Mouse (Mus musculus): ENCODE data around the gene Gm45808. TPM values are rescaled to one million over a fixed set of nuclear protein-coding genes. Genes with fewer than 3 reads are reported as not detected.

Gm45808 gene
- total and polyA plus RNA-seq, 2 experiments from 2014 or later, result not detected

DNA sequence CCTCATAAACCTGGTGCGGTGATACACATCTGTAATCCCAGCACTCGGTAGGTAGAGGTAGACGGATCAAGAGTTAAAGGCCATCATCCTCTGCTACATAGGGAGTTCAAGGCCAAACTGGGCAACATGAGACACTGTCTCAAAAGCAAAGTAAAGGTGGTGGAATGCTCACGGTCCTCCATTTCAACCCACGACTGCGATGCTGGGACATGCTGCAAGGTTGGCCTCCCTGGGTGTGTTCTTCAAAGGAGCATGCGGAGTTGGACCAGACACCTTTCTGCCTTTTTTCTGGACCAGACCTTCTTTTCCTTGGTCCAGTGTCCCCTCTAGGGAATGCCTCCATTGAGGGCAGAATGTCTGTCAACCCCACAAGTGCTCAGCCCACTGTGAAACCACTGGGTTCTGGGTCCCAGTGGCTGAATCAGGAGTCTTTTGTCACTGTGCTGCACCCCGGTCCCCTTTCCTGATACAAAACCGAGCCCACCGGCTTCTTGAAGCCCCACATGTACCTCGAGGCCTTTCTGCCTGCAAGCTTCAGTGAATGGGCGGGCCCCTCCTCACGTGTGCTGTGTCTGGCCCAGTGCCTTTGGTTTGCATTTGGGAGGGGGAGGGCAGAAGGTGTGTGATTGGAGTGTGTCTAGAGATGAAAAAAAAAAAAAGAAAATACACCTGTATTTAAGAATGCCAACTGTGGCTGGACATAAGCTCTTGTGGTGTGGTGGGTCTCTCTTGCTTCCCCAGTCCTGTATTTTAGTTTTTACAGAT is 30.5 kb downstream of the Gm45808 start:
- no peak overlapping the region for H3K27ac ChIP-seq
- DNase-seq (ENCODE audit: low spot score) (no peak), ATAC-seq (no peak)
- H3K4me3 ChIP-seq (ENCODE audit: low read length), result no peak overlapping the region
- peaks cover 18% of the 10 kb centered on the region for H3K4me1 ChIP-seq (ENCODE audit: insufficient read depth, low read length)
- no peak for TF ChIP-seq CTCF (IDR thresholded peaks at IDR 0.05; ENCODE audit: low read depth)
- no peaks in the 10 kb centered on the region for H3K9me3 ChIP-seq (ENCODE audit: low read length)
- WGBS, result 77% methylated on average over 13 of the region's 13 CpGs
- H3K9ac ChIP-seq (replicated peaks; ENCODE audit: low read length), result no peak overlapping the region
- no peaks in the 10 kb centered on the region for H3K27me3 ChIP-seq (ENCODE audit: insufficient read depth, low read length)
- peaks cover 24% of the 10 kb centered on the region for H3K36me3 ChIP-seq (ENCODE audit: insufficient read depth, low read length)
- no peak overlapping the region for H3K4me2 ChIP-seq (ENCODE audit: low read depth, low read length)

DNA sequence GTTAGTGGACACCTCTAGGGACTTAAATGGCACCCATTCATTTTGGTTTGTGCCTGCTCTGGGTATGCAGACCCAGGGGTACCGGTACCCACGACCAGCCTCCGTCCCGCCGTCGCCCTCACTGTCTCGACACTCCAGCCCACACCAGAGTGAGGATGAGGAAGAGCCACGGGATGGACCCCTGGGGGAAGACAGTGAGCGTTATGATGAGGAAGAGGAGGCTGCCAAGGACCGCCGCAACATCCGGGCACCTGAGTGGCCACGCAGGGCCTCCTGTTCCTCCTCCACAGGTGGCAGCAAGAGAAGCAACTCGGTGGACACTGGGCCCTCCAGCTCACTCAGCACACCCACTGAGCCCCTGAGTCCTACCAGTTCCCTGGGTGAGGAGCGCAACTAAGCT is 31.6 kb downstream of the Gm45808 start:
- no peaks in the 10 kb centered on the region for H3K27me3 ChIP-seq (ENCODE audit: insufficient read depth, low read length)
- WGBS, result 93% methylated on average over 15 of the region's 15 CpGs
- DNase-seq (ENCODE audit: low spot score) (no peak), ATAC-seq (no peak)
- H3K36me3 ChIP-seq (ENCODE audit: insufficient read depth, low read length), result peaks cover 24% of the 10 kb centered on the region
- peaks cover 10% of the 10 kb centered on the region for H3K4me1 ChIP-seq (ENCODE audit: insufficient read depth, low read length)
- H3K27ac ChIP-seq, result no peak overlapping the region
- H3K4me3 ChIP-seq (ENCODE audit: low read length), result no peak overlapping the region
- no peaks in the 10 kb centered on the region for H3K9me3 ChIP-seq (ENCODE audit: low read length)
- no peak for TF ChIP-seq CTCF (IDR thresholded peaks at IDR 0.05; ENCODE audit: low read depth)
- H3K4me2 ChIP-seq (ENCODE audit: low read depth, low read length), result no peak overlapping the region
- H3K9ac ChIP-seq (replicated peaks; ENCODE audit: low read length), result no peak overlapping the region

DNA sequence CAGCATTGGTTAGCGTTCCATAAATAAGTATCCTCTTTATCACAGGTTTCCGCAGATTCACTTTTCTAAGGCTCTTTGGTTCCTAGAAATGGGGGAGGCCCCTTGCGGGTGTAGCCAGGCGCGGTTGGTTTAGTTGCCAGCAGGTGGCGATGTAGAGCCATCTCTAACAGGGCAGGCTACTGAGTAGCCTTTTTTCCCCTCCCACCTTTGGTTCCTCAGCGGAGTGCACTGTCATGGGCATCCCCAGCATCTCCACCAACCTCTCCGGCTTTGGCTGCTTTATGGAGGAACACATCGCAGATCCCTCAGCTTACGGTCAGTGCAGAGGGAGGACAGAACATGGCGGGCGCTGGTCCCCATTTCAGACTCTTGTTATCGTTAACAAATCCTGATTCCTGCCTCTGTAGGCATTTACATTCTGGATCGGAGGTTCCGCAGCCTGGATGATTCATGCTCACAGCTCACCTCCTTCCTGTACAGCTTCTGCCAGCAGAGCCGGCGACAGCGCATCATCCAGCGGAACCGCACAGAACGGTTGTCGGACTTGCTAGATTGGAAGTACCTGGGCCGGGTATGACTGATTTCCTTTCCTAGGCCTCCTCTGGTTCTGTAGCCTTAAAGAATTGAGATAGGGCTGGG is 35.1 kb downstream of the Gm45808 start:
- peak; percentile 88 for TF ChIP-seq CTCF (IDR thresholded peaks at IDR 0.05; ENCODE audit: low read depth)
- no peaks in the 10 kb centered on the region for H3K4me1 ChIP-seq (ENCODE audit: insufficient read depth, low read length)
- H3K4me2 ChIP-seq (ENCODE audit: low read depth, low read length), result no peak overlapping the region
- H3K9me3 ChIP-seq (ENCODE audit: low read length), result no peaks in the 10 kb centered on the region
- H3K9ac ChIP-seq (replicated peaks; ENCODE audit: low read length), result no peak overlapping the region
- 0 out of 2 replicates have a peak overlapping the region, but pooled peaks have one; percentile 6 for H3K4me3 ChIP-seq (ENCODE audit: low read length)
- no peaks in the 10 kb centered on the region for H3K27me3 ChIP-seq (ENCODE audit: insufficient read depth, low read length)
- ATAC-seq, result peak; percentile 79
- H3K36me3 ChIP-seq (ENCODE audit: insufficient read depth, low read length), result peaks cover 32% of the 10 kb centered on the region
- DNase-seq (ENCODE audit: low spot score), result peak; percentile 87
- WGBS, result 56% methylated on average over 23 of the region's 23 CpGs
- H3K27ac ChIP-seq, result peak overlapping the region; percentile 45; the same call in 1 of the 2 replicates

DNA sequence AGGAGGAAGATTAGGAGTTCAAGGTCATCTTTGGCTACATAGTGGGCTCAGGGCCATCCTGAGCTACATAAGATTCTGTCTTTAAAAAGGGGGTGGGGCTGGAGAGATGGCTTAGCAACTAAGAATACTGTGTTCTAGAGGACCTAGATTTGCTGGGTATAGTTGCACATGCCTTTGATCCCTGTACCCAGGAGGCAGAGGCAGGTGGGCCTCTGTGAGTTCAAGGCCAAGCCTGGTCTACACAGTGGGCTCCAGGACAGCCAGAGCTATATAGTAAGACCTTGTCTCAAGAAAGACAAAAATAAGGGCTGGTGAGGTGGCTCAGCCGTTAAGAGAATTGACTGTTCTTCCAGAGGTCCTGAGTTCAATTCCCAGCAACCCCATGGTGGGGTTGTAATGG is 36.6 kb downstream of the Gm45808 start:
- H3K4me1 ChIP-seq (ENCODE audit: insufficient read depth, low read length), result no peaks in the 10 kb centered on the region
- TF ChIP-seq CTCF (IDR thresholded peaks at IDR 0.05; ENCODE audit: low read depth), result no peak
- 100% methylated on average over 1 of the region's 1 CpGs for WGBS
- H3K27ac ChIP-seq, result no peak overlapping the region
- no peaks in the 10 kb centered on the region for H3K9me3 ChIP-seq (ENCODE audit: low read length)
- H3K4me2 ChIP-seq (ENCODE audit: low read depth, low read length), result no peak overlapping the region
- no peaks in the 10 kb centered on the region for H3K27me3 ChIP-seq (ENCODE audit: insufficient read depth, low read length)
- no peak overlapping the region for H3K4me3 ChIP-seq (ENCODE audit: low read length)
- no peak overlapping the region for H3K9ac ChIP-seq (replicated peaks; ENCODE audit: low read length)
- no peak for ATAC-seq
- no peak for DNase-seq (ENCODE audit: low spot score)
- peaks cover 24% of the 10 kb centered on the region for H3K36me3 ChIP-seq (ENCODE audit: insufficient read depth, low read length)

DNA sequence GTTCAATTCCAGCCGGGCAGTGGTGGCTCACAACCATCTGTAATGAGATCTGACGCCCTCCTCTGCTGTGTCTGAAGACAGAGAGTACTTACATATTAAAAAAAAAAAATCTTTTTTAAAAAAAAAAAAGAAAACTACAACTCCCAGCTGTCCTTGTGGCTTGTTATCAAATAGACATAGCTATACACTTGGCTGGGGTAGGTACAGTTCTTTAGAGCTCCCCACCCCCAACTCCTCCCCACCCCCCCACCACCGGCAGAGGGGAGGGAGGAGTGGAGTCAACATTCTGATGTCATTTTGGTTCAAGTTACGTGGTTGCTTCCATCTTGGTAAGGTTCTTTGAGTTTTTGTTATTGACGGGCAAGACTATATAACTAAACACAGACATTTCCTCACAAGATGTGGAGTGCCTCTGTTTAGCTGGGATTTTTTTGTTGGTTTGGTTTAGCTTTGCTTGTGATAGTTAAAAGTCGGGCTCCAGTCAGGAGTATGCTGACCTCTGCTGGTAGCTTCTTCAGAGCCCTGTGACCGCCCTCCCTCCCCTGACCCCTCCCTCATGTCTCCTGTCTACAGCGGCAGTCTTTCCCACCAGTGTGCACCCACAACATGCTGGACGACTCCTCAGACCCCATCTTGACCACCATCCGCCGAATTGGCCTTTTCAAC is 39.2 kb downstream of the Gm45808 start:
- ATAC-seq (peak; percentile 58), DNase-seq (ENCODE audit: low spot score) (peak; percentile 71)
- Histone ChIP-seq H3K27me3 (ENCODE audit: insufficient read depth, low read length) (no peaks in the 10 kb centered on the region), H3K9me3 (ENCODE audit: low read length) (no peaks in the 10 kb centered on the region), H3K36me3 (ENCODE audit: insufficient read depth, low read length) (peaks cover 20% of the 10 kb centered on the region), H3K27ac (peak overlapping the region; percentile 17; the same call in 1 of the 2 replicates), H3K4me3 (ENCODE audit: low read length) (no peak overlapping the region), H3K4me1 (ENCODE audit: insufficient read depth, low read length) (no peaks in the 10 kb centered on the region), H3K4me2 (ENCODE audit: low read depth, low read length) (no peak overlapping the region), H3K9ac (replicated peaks; ENCODE audit: low read length) (no peak overlapping the region)
- TF ChIP-seq CTCF (IDR thresholded peaks at IDR 0.05; ENCODE audit: low read depth), result peak; percentile 67
- WGBS, result 38% methylated on average over 11 of the region's 11 CpGs

DNA sequence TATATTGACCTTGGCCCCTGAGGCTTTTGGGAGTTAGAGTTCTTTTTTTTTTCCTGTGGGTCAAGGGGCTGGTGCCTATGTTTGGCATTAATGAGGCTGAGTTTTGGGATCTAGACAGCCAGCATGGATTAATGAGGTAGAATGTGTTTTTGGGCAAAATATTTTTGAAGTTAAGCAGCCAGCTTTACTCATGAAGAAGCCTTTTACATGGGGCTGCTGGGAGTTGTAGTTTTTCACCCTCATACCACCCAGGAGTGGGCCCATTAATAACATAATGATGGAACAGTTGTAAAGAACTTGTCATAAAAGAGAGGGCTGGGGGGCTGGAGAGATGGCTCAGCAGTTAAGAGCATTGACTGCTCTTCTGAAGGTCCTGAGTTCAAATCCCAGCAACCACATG is 40.0 kb downstream of the Gm45808 start:
- DNase-seq (ENCODE audit: low spot score), result no peak
- no peak overlapping the region for H3K9ac ChIP-seq (replicated peaks; ENCODE audit: low read length)
- H3K27me3 ChIP-seq (ENCODE audit: insufficient read depth, low read length), result no peaks in the 10 kb centered on the region
- H3K4me1 ChIP-seq (ENCODE audit: insufficient read depth, low read length), result no peaks in the 10 kb centered on the region
- H3K4me2 ChIP-seq (ENCODE audit: low read depth, low read length), result no peak overlapping the region
- H3K9me3 ChIP-seq (ENCODE audit: low read length), result no peaks in the 10 kb centered on the region
- TF ChIP-seq CTCF (IDR thresholded peaks at IDR 0.05; ENCODE audit: low read depth), result no peak
- no peak overlapping the region for H3K4me3 ChIP-seq (ENCODE audit: low read length)
- ATAC-seq, result no peak
- H3K27ac ChIP-seq, result no peak overlapping the region
- H3K36me3 ChIP-seq (ENCODE audit: insufficient read depth, low read length), result peaks cover 18% of the 10 kb centered on the region

All from hindbrain, postnatal 0 days (tissue).